Mouse (Mus musculus) ES-E14 (cell line): ENCODE data around the gene Gpm6b. TPM values are rescaled to one million over a fixed set of nuclear protein-coding genes. Genes with fewer than 3 reads are reported as not detected.
A peak's percentile ranks its signal among the peaks of the same experiment; 100 is the strongest.

ENCODE experiments used
- DNase-seq: peaks from one replicate; pipeline ENCODE4 v3.0.0-alpha.2; 2013; ENCODE audit warnings: low read depth, low spot score
- H3K27ac ChIP-seq: 2 replicates; pipeline ENCODE4 v1.5.1; 2012; ENCODE audit warnings: low read depth, mild to moderate bottlenecking, low read length, moderate library complexity, mixed read lengths; ENCODE audit not compliant: poor library complexity, insufficient read depth, severe bottlenecking
- H3K36me3 ChIP-seq: 2 replicates; pipeline ENCODE4 v1.6.1; 2012; ENCODE audit warnings: mild to moderate bottlenecking, low read length, moderate library complexity, mixed read lengths; ENCODE audit not compliant: control insufficient read depth, poor library complexity, insufficient read depth, severe bottlenecking
- H3K4me1 ChIP-seq, 2 experiments: fragments of 150-350 bp in 1 of 2; sonication (generic) in 1 of 2; 2 replicates each; pipeline ENCODE4 v1.6.1; 2012; ENCODE audit warnings: low read length in 2 of 2, mild to moderate bottlenecking in 1 of 2, mixed read lengths in 1 of 2; ENCODE audit not compliant: control insufficient read depth in 2 of 2, insufficient read depth in 2 of 2, poor library complexity in 1 of 2
- H3K4me3 ChIP-seq, 2 experiments: fragments of 150-350 bp in 1 of 2; sonication (generic) in 1 of 2; 2 replicates each; pipeline ENCODE4 v1.5.1; 2012; ENCODE audit warnings: low read length in 2 of 2, low read depth in 1 of 2, mild to moderate bottlenecking in 1 of 2, mixed read lengths in 1 of 2; ENCODE audit not compliant: insufficient read depth in 1 of 2, poor library complexity in 1 of 2, severe bottlenecking in 1 of 2
- H3K9ac ChIP-seq: 2 replicates; pipeline ENCODE4 v1.6.1; 2012; ENCODE audit warnings: low read depth, mild to moderate bottlenecking, low read length, mixed read lengths; ENCODE audit not compliant: poor library complexity, insufficient read depth, severe bottlenecking
- H3K9me3 ChIP-seq: fragments of 150-350 bp; sonication (generic); 2 replicates; pipeline ENCODE4 v1.6.1; 2012; ENCODE audit warnings: low read depth, mild to moderate bottlenecking, low read length; ENCODE audit not compliant: control insufficient read depth, insufficient read depth
- CHD2 ChIP-seq: IDR thresholded peaks from 2 replicates; pipeline ENCODE4 v1.6.1; 2014; ENCODE audit warnings: mild to moderate bottlenecking, low read depth, low read length, inconsistent platforms
- HCFC1 ChIP-seq: IDR thresholded peaks from 2 replicates; pipeline ENCODE4 v1.6.1; 2012; ENCODE audit warnings: low read length, inconsistent platforms, borderline replicate concordance; ENCODE audit not compliant: insufficient read depth
- MAFK ChIP-seq: IDR thresholded peaks from 2 replicates; pipeline ENCODE4 v1.6.1; 2014; ENCODE audit warnings: mild to moderate bottlenecking, low read depth, low read length, inconsistent platforms; ENCODE audit not compliant: insufficient read depth
- ZC3H11A ChIP-seq: IDR thresholded peaks from 2 replicates; pipeline ENCODE4 v1.6.1; 2012; ENCODE audit warnings: low read depth, mild to moderate bottlenecking, inconsistent platforms, low read length, borderline replicate concordance
- ZNF384 ChIP-seq: IDR thresholded peaks from 2 replicates; pipeline ENCODE4 v1.6.1; 2012; ENCODE audit warnings: low read depth, low read length, inconsistent platforms
- in situ Hi-C, 2 experiments: fragments of 600-800 bp; cut with MboI; formaldehyde crosslinking; loops; one replicate each; pipeline ENCODE4 v1.15.1; 2025; ENCODE audit warnings: low sequenced_read_pairs in 2 of 2, inconsistent platforms in 1 of 2; ENCODE audit not compliant: unreplicated experiment in 2 of 2
- total RNA-seq: library from RNA; depleted of rRNA; stranded (reverse); fragments of 300-350 nt; gene quantifications from 2 replicates; pipeline ENCODE4 v1.2.3, GENCODE M21; 2012; rRNA removed

The Gpm6b gene
- total RNA-seq, 1 experiment = 1.0 TPM

DNA sequence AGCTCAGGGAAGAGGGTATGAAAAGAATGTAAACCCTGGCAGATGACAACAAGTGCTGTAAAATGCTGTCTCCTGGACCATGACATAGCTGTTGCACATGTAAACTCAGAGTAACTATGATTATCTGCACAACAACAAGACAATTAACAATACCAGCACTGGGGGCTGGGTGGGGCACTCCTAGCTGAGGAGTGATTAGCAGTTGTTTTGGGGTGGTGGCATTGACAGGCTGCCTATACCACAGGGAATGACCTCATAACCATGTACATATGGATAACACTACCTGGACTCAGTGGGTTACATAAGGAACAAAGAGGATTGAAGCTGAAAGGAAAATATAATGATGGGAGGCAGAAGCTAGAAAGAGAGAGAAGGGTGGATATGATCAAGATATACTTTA is 169.2 kb downstream of the Gpm6b start:
- Histone ChIP-seq H3K4me3 (no peak overlapping the region), H3K9ac (no peak overlapping the region), H3K4me1 (no peaks in the 10 kb centered on the region), H3K9me3 (no peaks in the 10 kb centered on the region), H3K36me3 (peaks cover 3% of the 10 kb centered on the region), H3K27ac (no peak overlapping the region)
- no peak for TF ChIP-seq HCFC1
- in situ Hi-C loops = no loop called here
- DNase-seq = no peak

DNA sequence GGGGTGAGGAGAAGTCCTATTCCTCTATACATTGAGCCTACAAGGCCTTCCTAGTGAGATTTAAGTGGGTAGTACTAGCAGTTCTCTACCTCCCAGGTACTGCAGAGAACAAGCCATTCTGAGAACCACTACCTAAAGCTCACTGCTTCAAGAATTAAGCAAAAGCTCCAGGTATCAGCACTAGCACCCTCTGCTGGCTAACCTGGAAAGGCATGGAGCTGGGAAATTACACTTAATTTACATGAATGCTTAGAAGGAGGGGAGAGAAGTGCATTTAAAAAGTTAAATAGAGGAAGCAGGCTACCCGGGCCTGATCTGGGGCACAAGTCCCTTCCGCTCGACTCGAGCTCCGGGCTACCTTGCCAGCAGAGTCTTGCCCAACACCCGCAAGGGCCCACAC is 177.5 kb downstream of the Gpm6b start:
- in situ Hi-C loops = no loop called here
- H3K27ac ChIP-seq = no peak overlapping the region
- no peaks in the 10 kb centered on the region for H3K4me1 ChIP-seq
- H3K9ac ChIP-seq = no peak overlapping the region
- peak; percentile 41 for DNase-seq
- no peak overlapping the region for H3K4me3 ChIP-seq
- no peaks in the 10 kb centered on the region for H3K9me3 ChIP-seq
- TF ChIP-seq CHD2 (no peak), ZC3H11A (no peak), HCFC1 (no peak), MAFK (no peak), ZNF384 (no peak)
- no peaks in the 10 kb centered on the region for H3K36me3 ChIP-seq

DNA sequence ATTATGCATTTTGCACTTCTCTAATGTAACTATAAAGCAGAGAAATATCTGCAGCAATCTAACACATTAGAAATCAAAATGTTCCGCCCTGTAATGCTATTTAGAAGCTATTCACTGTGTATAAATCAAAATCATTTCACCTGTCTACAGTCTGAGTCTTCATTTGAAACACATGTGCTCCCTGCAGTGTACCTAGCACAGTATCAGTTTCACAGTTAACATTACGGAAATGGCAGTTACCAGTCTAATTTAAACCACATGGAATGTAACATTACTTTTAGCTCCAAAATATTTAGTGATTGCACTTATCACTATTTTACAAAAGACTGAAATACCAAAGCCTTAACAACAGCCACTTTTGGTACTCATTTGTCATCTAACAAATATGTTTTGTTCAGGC is 196.1 kb downstream of the Gpm6b start:
- DNase-seq = no peak
- in situ Hi-C loops = no loop called here
- Histone ChIP-seq H3K9ac (no peak overlapping the region), H3K27ac (no peak overlapping the region), H3K4me1 (no peaks in the 10 kb centered on the region), H3K9me3 (no peaks in the 10 kb centered on the region), H3K4me3 (no peak overlapping the region), H3K36me3 (no peaks in the 10 kb centered on the region)
- no peak for TF ChIP-seq ZNF384
- TF ChIP-seq HCFC1 = no peak
- no peak for TF ChIP-seq ZC3H11A
- TF ChIP-seq CHD2 = no peak
- TF ChIP-seq MAFK = no peak

Other genes starting within 250 kb of the Gpm6b start
- 7.0 and 8.5 TPM in 2 replicates for gene Gemin8, start 68.5 kb upstream of the Gpm6b start, total RNA-seq
- 5.0 and 13.3 TPM in 2 replicates for gene Trappc2, start 201.7 kb downstream of the Gpm6b start, total RNA-seq
- 8.0 and 10.7 TPM in 2 replicates for gene Ofd1, start 201.8 kb downstream of the Gpm6b start, total RNA-seq
- gene Rab9, start 241.0 kb downstream of the Gpm6b start, total RNA-seq = 16.5 and 30.0 TPM in 2 replicates